Mouse (Mus musculus): ENCODE measurements around the gene Tmub1. TPM values are rescaled to one million over a fixed set of nuclear protein-coding genes. Genes with fewer than 3 reads are reported as not detected.

Tmub1 gene
- polyA plus RNA-seq, 1 experiment from 2014 or later = 15.7 TPM

DNA sequence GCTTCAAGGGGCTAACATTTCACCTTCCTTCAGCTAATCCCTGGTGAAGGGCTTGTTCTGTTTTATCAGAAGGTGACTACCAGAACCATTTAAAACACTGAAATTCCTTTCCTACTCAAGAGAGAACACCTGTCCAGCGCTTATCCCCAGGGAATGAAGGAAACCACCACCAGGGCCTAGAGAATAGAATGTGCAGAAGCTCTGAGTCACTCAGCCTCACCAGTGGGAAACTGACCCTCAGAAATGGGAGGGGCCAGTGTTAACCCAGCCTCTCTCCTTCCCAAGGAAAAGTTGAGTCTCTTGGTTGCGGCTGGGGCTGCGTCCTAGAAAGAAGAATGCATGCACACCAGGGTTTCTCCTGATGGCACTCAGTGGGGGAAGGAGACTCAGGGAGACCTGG is 7.4 kb upstream of the Tmub1 start:
- H3K4me2 ChIP-seq = peak overlapping the region; percentile 96
- no peak for ATAC-seq (ENCODE audit: insufficient read depth)
- DNase-seq = no peak
- WGBS = 59% methylated on average over 3 of the region's 3 CpGs
- peak overlapping the region; percentile 63; the same call in 1 of the 2 replicates for H3K27ac ChIP-seq (ENCODE audit: low read depth)
- no peaks in the 10 kb centered on the region for H3K27me3 ChIP-seq (ENCODE audit: insufficient read depth, low read length)
- TF ChIP-seq CTCF (IDR thresholded peaks at IDR 0.05; ENCODE audit: low read depth) = no peak
- H3K9me3 ChIP-seq (ENCODE audit: low read depth, low read length) = no peaks in the 10 kb centered on the region
- H3K4me1 ChIP-seq (ENCODE audit: insufficient read depth) = peaks cover 25% of the 10 kb centered on the region
- no peak overlapping the region for H3K9ac ChIP-seq
- peaks cover 2% of the 10 kb centered on the region; the same call in 1 of the 2 replicates for H3K36me3 ChIP-seq (ENCODE audit: insufficient read depth)
- H3K4me3 ChIP-seq (ENCODE audit: low read depth, low read length) = no peak overlapping the region

DNA sequence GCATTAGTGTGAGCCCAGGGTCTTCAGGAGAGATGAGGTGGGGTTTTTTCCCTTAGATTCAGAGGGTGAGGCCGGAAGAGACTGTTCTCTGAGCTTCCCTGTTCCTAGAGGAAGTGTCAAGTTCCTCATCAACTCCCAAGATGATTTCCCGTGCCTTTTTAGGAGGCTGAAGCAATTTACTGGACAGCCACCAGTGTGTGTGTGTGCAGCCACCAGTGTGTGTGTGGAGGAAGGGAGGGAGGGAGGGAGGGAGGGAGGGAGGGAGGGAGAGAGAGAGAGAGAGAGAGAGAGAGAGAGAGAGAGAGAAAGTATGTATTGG is 6.3 kb upstream of the Tmub1 start:
- no peaks in the 10 kb centered on the region for H3K9me3 ChIP-seq (ENCODE audit: low read depth, low read length)
- peak overlapping the region; percentile 80 for H3K4me3 ChIP-seq (ENCODE audit: low read depth, low read length)
- no peak for TF ChIP-seq CTCF (IDR thresholded peaks at IDR 0.05; ENCODE audit: low read depth)
- no peaks in the 10 kb centered on the region for H3K27me3 ChIP-seq (ENCODE audit: insufficient read depth, low read length)
- no peak for DNase-seq
- H3K9ac ChIP-seq = peak overlapping the region; percentile 89
- ATAC-seq (ENCODE audit: insufficient read depth) = no peak
- peak overlapping the region; percentile 96 for H3K4me2 ChIP-seq
- no peaks in the 10 kb centered on the region for H3K36me3 ChIP-seq (ENCODE audit: insufficient read depth)
- WGBS = 32% methylated on average over 2 of the region's 2 CpGs
- H3K27ac ChIP-seq (ENCODE audit: low read depth) = peak overlapping the region; percentile 24; the same call in 1 of the 2 replicates
- H3K4me1 ChIP-seq (ENCODE audit: insufficient read depth) = peaks cover 25% of the 10 kb centered on the region

DNA sequence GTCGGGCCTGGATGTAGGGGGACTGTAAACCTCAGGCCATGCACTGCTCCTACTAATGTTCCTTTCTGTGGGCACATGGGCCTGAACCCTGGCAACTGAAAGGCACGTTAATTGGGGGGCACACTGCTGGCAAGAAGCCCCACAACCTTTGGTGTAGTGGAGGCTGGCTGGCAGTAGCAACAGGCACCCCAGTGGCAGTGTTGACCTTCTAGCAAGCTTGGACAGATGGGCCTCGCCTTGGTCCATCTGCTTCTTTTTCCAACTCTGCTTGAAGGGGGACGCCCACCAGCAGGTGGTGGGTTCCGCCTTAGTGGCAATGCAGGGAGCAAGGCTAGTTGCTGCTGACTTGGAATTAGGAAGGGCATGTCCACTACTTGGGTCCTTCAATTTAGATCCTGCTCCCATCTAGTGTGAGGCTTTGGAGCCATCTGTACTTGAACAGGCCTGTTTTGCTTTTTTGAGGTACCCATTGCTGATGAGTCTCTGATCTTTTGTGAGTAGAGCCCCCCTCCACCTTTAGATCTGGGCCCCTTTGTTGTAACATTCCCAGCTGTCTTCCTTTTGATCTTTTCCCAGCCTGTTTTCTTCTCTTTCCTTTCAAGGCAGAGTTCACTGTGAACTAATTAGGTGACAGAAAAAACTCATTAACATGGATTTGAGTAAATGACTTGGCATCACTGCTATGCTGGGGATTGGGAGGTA is 5.8 kb upstream of the Tmub1 start:
- Histone ChIP-seq H3K4me1 (ENCODE audit: insufficient read depth) (peaks cover 25% of the 10 kb centered on the region), H3K27ac (ENCODE audit: low read depth) (peak overlapping the region; percentile 24; the same call in 1 of the 2 replicates), H3K27me3 (ENCODE audit: insufficient read depth, low read length) (no peaks in the 10 kb centered on the region), H3K36me3 (ENCODE audit: insufficient read depth) (no peaks in the 10 kb centered on the region), H3K9me3 (ENCODE audit: low read depth, low read length) (no peaks in the 10 kb centered on the region), H3K9ac (peak overlapping the region; percentile 89), H3K4me3 (ENCODE audit: low read depth, low read length) (peak overlapping the region; percentile 80), H3K4me2 (peak overlapping the region; percentile 96)
- no peak for TF ChIP-seq CTCF (IDR thresholded peaks at IDR 0.05; ENCODE audit: low read depth)
- 7% methylated on average over 5 of the region's 5 CpGs for WGBS
- ATAC-seq (ENCODE audit: insufficient read depth) (no peak), DNase-seq (no peak)

DNA sequence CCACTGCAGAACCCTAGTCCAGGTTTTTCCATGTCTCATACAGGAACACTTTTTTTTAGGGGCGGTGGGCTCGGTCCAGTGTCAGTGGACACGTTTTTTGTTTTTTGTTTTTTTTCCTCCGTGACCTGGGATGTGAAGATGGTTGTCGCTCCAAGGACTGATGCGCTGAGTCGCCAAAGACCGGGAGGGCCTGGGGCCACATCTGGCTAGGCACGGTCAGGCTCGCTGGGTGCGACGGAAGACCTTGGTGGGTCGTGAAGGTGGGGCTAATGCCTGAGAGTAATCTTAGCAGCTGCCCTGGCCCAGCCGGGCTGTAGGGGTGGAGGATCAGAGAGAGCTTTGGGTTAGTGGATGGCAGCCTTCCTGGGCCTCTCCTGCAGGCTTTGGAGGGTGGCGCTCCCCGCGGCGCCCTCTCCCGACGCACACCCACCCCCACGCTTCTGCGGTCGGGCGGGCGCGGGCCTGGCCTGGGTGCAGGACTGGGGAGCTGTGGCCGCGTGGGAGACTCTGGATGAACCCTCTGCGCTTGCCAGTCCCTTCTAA is 5.1 kb upstream of the Tmub1 start:
- H3K9ac ChIP-seq = peak overlapping the region; percentile 89
- H3K9me3 ChIP-seq (ENCODE audit: low read depth, low read length) = no peaks in the 10 kb centered on the region
- peak overlapping the region; percentile 78 for H3K27ac ChIP-seq (ENCODE audit: low read depth)
- peak overlapping the region; percentile 80 for H3K4me3 ChIP-seq (ENCODE audit: low read depth, low read length)
- H3K4me1 ChIP-seq (ENCODE audit: insufficient read depth) = peaks cover 25% of the 10 kb centered on the region
- H3K4me2 ChIP-seq = peak overlapping the region; percentile 96
- H3K36me3 ChIP-seq (ENCODE audit: insufficient read depth) = no peaks in the 10 kb centered on the region
- peak; percentile 44 for DNase-seq
- under 1% methylated on average over 29 of the region's 29 CpGs for WGBS
- H3K27me3 ChIP-seq (ENCODE audit: insufficient read depth, low read length) = no peaks in the 10 kb centered on the region
- TF ChIP-seq CTCF (IDR thresholded peaks at IDR 0.05; ENCODE audit: low read depth) = no peak
- ATAC-seq (ENCODE audit: insufficient read depth) = no peak

DNA sequence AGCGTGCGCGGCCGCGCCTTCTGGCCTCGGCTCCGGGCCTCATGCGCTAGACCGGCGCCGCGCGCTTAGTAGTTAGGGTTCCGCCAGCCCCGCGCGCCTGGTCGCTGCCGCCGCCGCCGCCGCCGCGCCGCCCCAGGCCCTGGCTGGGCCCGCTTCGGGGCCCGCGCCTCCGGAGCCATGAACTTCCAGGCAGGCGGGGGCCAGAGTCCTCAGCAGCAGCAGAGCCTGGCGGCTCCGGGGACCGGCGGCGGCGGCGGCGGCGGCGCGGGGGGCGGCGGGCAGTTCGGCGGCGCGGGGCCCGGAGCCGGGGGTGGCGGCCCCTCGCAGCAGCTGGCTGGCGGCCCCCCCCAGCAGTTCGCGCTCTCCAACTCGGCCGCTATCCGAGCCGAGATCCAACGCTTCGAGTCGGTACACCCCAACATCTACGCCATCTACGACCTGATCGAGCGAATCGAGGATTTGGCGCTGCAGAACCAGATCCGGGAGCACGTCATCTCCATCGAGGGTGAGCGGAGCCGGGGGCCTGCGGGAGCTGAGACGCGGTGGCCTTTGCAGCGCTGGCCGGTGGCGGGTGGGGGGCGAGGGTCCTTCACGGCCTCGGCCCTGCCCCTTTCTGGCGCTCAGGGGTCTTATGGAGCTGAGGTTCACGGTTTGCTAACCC is 4.5 kb upstream of the Tmub1 start, which contains the start of gene Agap3:
Agap3 (plus strand) TSS at position 148 of the 661 bp plus-strand sequence.
- ATAC-seq (ENCODE audit: insufficient read depth) = 0 out of 2 replicates have a peak, but pooled peaks have one; percentile 1
- Histone ChIP-seq H3K4me3 (ENCODE audit: low read depth, low read length) (peak within 1 kb of the TSS; percentile 80), H3K4me2 (peak within 1 kb of the TSS; percentile 96), H3K4me1 (ENCODE audit: insufficient read depth) (peaks cover 25% of the 10 kb centered on the region), H3K36me3 (ENCODE audit: insufficient read depth) (no peaks in the 10 kb centered on the region), H3K9ac (peak within 1 kb of the TSS; percentile 89), H3K9me3 (ENCODE audit: low read depth, low read length) (no peaks in the 10 kb centered on the region), H3K27me3 (ENCODE audit: insufficient read depth, low read length) (no peaks in the 10 kb centered on the region), H3K27ac (ENCODE audit: low read depth) (peak within 1 kb of the TSS; percentile 78)
- TF ChIP-seq CTCF (IDR thresholded peaks at IDR 0.05; ENCODE audit: low read depth) = no peak
- under 1% methylated on average over 59 of the region's 85 CpGs for WGBS
- DNase-seq = peak; percentile 58

DNA sequence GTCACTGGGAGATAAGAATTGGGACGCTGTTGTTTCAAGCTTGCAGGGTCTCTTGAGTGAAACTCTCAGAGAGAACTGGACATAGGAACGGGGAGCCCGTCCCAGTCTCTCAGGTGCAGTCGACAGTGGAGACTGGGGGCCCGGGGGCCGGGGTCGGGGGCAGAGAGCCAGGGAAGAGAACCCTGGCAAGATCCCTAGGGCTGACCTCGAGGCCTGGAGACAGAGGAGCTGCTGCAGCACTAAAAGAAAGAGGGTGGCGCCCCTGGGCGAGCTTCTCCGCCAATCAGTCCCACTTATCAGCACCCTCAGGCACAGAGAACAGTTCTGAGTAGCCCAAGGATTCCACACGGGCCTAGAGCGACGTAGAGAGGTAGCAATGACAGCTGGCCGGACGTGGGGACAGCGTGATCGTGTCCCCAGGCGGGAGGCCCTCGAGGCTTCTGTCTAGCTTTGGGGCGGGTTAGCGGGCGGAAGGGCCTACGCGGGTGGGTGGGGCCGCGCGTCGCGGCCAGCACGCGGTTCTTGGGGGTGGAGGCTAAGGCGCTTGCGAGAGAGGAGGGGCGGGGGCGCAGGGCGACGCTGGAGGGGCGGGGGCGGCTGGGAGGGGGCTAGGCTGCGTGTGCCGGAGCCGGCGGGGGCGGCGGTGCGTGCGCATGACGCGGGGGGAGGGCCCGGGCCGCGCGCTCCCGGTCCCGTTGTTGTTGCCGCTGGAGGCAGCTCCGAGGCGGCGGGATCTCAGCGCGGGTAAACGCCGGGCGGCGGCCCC is 3.8 kb upstream of the Tmub1 start:
- Histone ChIP-seq H3K4me3 (ENCODE audit: low read depth, low read length) (peak overlapping the region; percentile 80), H3K4me2 (peak overlapping the region; percentile 96), H3K36me3 (ENCODE audit: insufficient read depth) (no peaks in the 10 kb centered on the region), H3K27me3 (ENCODE audit: insufficient read depth, low read length) (no peaks in the 10 kb centered on the region), H3K9me3 (ENCODE audit: low read depth, low read length) (no peaks in the 10 kb centered on the region), H3K4me1 (ENCODE audit: insufficient read depth) (peaks cover 25% of the 10 kb centered on the region), H3K9ac (peak overlapping the region; percentile 89), H3K27ac (ENCODE audit: low read depth) (peak overlapping the region; percentile 78)
- WGBS = 3% methylated on average over 41 of the region's 66 CpGs
- no peak for TF ChIP-seq CTCF (IDR thresholded peaks at IDR 0.05; ENCODE audit: low read depth)
- ATAC-seq (ENCODE audit: insufficient read depth) (peak; percentile 82), DNase-seq (peak; percentile 93)

Measured in lung, embryonic 14.5 days (tissue).